Mouse (Mus musculus) CH12.LX (cell line): ENCODE data around the gene Prkar1a. TPM values are rescaled to one million over a fixed set of nuclear protein-coding genes. Genes with fewer than 3 reads are reported as not detected.

ENCODE experiments used
- DNase-seq: peaks from one replicate; pipeline ENCODE4 v3.0.0-alpha.2; 2013; ENCODE audit errors: extremely low read depth
- H3K27ac ChIP-seq: 2 replicates; pipeline ENCODE4 v1.5.1; 2012; ENCODE audit warnings: low read depth, mild to moderate bottlenecking, control low read depth, moderate library complexity; ENCODE audit not compliant: insufficient read depth
- H3K27me3 ChIP-seq: replicated peaks from 2 replicates; pipeline ENCODE3; 2012; ENCODE audit warnings: inconsistent platforms
- H3K36me3 ChIP-seq, 2 experiments: replicated peaks in 1 of 2; 2 replicates each; pipeline versions ENCODE3 to v1.6.1; 2012; ENCODE audit warnings: inconsistent platforms in 1 of 2, low read length in 1 of 2, mild to moderate bottlenecking in 1 of 2, mixed read lengths in 1 of 2, moderate library complexity in 1 of 2; ENCODE audit not compliant: control insufficient read depth in 1 of 2, insufficient read depth in 1 of 2
- H3K4me1 ChIP-seq, 2 experiments: 2 replicates each; pipeline ENCODE4 v1.6.1; 2012; ENCODE audit warnings: inconsistent platforms in 1 of 2, moderate library complexity in 1 of 2; ENCODE audit not compliant: insufficient read depth in 2 of 2, control insufficient read depth in 1 of 2
- H3K4me2 ChIP-seq: 2 replicates; pipeline ENCODE4 v1.6.1; 2012; ENCODE audit warnings: low read depth, mild to moderate bottlenecking, control low read depth; ENCODE audit not compliant: poor library complexity, insufficient read depth, severe bottlenecking
- H3K4me3 ChIP-seq, 3 experiments: fragments of 150-350 bp in 1 of 3; sonication (generic) in 1 of 3; replicated peaks in 1 of 3; 2 replicates each; pipeline versions ENCODE3 to v1.5.1; 2011 to 2012; ENCODE audit warnings: low read depth in 2 of 3, low read length in 2 of 3, mild to moderate bottlenecking in 2 of 3, moderate library complexity in 2 of 3, control low read depth in 1 of 3, improper control_type of control experiment in 1 of 3, inconsistent platforms in 1 of 3, mixed read lengths in 1 of 3; ENCODE audit not compliant: poor library complexity in 1 of 3
- H3K79me2 ChIP-seq: replicated peaks from 2 replicates; pipeline ENCODE4 v1.6.1; 2012; ENCODE audit warnings: mild to moderate bottlenecking, moderate library complexity; ENCODE audit not compliant: control insufficient read depth, poor library complexity, insufficient read depth, severe bottlenecking; ENCODE audit errors: extremely low read depth
- H3K9ac ChIP-seq: 2 replicates; pipeline ENCODE4 v1.6.1; 2012; ENCODE audit warnings: low read depth, mild to moderate bottlenecking, control low read depth, moderate library complexity; ENCODE audit not compliant: insufficient read depth
- H3K9me3 ChIP-seq: replicated peaks from 2 replicates; pipeline ENCODE3; 2012; ENCODE audit warnings: low read length, inconsistent platforms, mixed read lengths
- BHLHE40 ChIP-seq: IDR thresholded peaks from 2 replicates; pipeline ENCODE4 v1.6.1; 2011; ENCODE audit warnings: mild to moderate bottlenecking, low read depth, low read length, improper control_type of control experiment
- CHD1 ChIP-seq: IDR thresholded peaks from 2 replicates; pipeline ENCODE4 v1.6.1; 2012; ENCODE audit warnings: low read depth, low read length, improper control_type of control experiment, inconsistent platforms
- CHD2 ChIP-seq: IDR thresholded peaks from 2 replicates; pipeline ENCODE4 v1.6.1; 2011; ENCODE audit warnings: low read length, improper control_type of control experiment
- CTCF ChIP-seq, 2 experiments: IDR thresholded peaks in 1 of 2; conservative IDR thresholded peaks in 1 of 2; 2 replicates each; pipeline ENCODE4 v1.5.1; 2011 to 2012; ENCODE audit warnings: low read depth in 2 of 2, low read length in 2 of 2, improper control_type of control experiment in 1 of 2, inconsistent platforms in 1 of 2, mild to moderate bottlenecking in 1 of 2, moderate library complexity in 1 of 2
- E2F4 ChIP-seq: IDR thresholded peaks from 2 replicates; pipeline ENCODE4 v1.6.1; 2011; ENCODE audit warnings: low read depth, low read length, improper control_type of control experiment; ENCODE audit not compliant: insufficient replicate concordance
- ELF1 ChIP-seq: IDR thresholded peaks from 2 replicates; pipeline ENCODE4 v1.6.1; 2014; ENCODE audit warnings: low read depth, mild to moderate bottlenecking, inconsistent platforms, low read length, improper control_type of control experiment
- EP300 ChIP-seq: IDR thresholded peaks from 2 replicates; pipeline ENCODE4 v1.6.1; 2011; ENCODE audit warnings: low read length, improper control_type of control experiment
- ETS1 ChIP-seq: conservative IDR thresholded peaks from 2 replicates; pipeline ENCODE4 v1.6.1; 2012; ENCODE audit warnings: low read depth, mild to moderate bottlenecking, inconsistent platforms, low read length, improper control_type of control experiment, moderate library complexity
- GABPA ChIP-seq: IDR thresholded peaks from 2 replicates; pipeline ENCODE4 v1.6.1; 2012; ENCODE audit warnings: low read depth, low read length, improper control_type of control experiment, inconsistent platforms; ENCODE audit not compliant: insufficient replicate concordance
- HCFC1 ChIP-seq: IDR thresholded peaks from 2 replicates; pipeline ENCODE4 v1.6.1; 2012; ENCODE audit warnings: low read depth, mild to moderate bottlenecking, inconsistent platforms, low read length, improper control_type of control experiment
- IRF4 ChIP-seq: IDR thresholded peaks from 2 replicates; pipeline ENCODE4 v1.6.1; 2014; ENCODE audit warnings: low read depth, mild to moderate bottlenecking, inconsistent platforms, low read length, improper control_type of control experiment
- JUN ChIP-seq: IDR thresholded peaks from 2 replicates; pipeline ENCODE4 v1.6.1; 2011; ENCODE audit warnings: low read depth, mild to moderate bottlenecking, low read length, improper control_type of control experiment, moderate library complexity; ENCODE audit not compliant: insufficient read depth
- JUND ChIP-seq: conservative IDR thresholded peaks from 2 replicates; pipeline ENCODE4 v1.6.1; 2011; ENCODE audit warnings: low read depth, low read length, improper control_type of control experiment
- KAT2A ChIP-seq: IDR thresholded peaks from 2 replicates; pipeline ENCODE4 v1.6.1; 2012; ENCODE audit warnings: low read length, improper control_type of control experiment, inconsistent platforms; ENCODE audit not compliant: insufficient replicate concordance
- MAFK ChIP-seq: IDR thresholded peaks from 2 replicates; pipeline ENCODE4 v1.6.1; 2011; ENCODE audit warnings: low read length, improper control_type of control experiment; ENCODE audit not compliant: insufficient replicate concordance
- MAX ChIP-seq: IDR thresholded peaks from 2 replicates; pipeline ENCODE4 v1.6.1; 2011; ENCODE audit warnings: low read length, improper control_type of control experiment
- MAZ ChIP-seq: IDR thresholded peaks from 2 replicates; pipeline ENCODE4 v1.6.1; 2012; ENCODE audit warnings: low read depth, mild to moderate bottlenecking, inconsistent platforms, low read length, improper control_type of control experiment, moderate library complexity
- MEF2A ChIP-seq: IDR thresholded peaks from 2 replicates; pipeline ENCODE4 v1.6.1; 2014; ENCODE audit warnings: low read depth, mild to moderate bottlenecking, inconsistent platforms, low read length, improper control_type of control experiment, borderline replicate concordance
- MXI1 ChIP-seq: IDR thresholded peaks from 2 replicates; pipeline ENCODE4 v1.6.1; 2011; ENCODE audit warnings: mild to moderate bottlenecking, low read depth, low read length, improper control_type of control experiment
- MYC ChIP-seq: IDR thresholded peaks from 2 replicates; pipeline ENCODE4 v1.6.1; 2011; ENCODE audit warnings: low read depth, mild to moderate bottlenecking, improper control_type of control experiment, low read length
- NRF1 ChIP-seq: IDR thresholded peaks from 2 replicates; pipeline ENCODE4 v1.6.1; 2014; ENCODE audit warnings: low read depth, mild to moderate bottlenecking, inconsistent platforms, low read length, improper control_type of control experiment, moderate library complexity
- RAD21 ChIP-seq: IDR thresholded peaks from 2 replicates; pipeline ENCODE4 v1.6.1; 2011; ENCODE audit warnings: low read depth, mild to moderate bottlenecking, low read length, improper control_type of control experiment, moderate library complexity
- SIN3A ChIP-seq: IDR thresholded peaks from 2 replicates; pipeline ENCODE4 v1.6.1; 2012; ENCODE audit warnings: low read length, improper control_type of control experiment, inconsistent platforms
- SMC3 ChIP-seq: IDR thresholded peaks from 2 replicates; pipeline ENCODE4 v1.6.1; 2011; ENCODE audit warnings: low read depth, low read length, improper control_type of control experiment
- TBP ChIP-seq: conservative IDR thresholded peaks from 2 replicates; pipeline ENCODE4 v1.6.1; 2011; ENCODE audit warnings: low read depth, low read length, improper control_type of control experiment
- USF1 ChIP-seq: IDR thresholded peaks from 2 replicates; pipeline ENCODE4 v1.6.1; 2014; ENCODE audit warnings: low read depth, mild to moderate bottlenecking, inconsistent platforms, low read length, improper control_type of control experiment
- ZC3H11A ChIP-seq: IDR thresholded peaks from 2 replicates; pipeline ENCODE4 v1.6.1; 2012; ENCODE audit warnings: low read depth, mild to moderate bottlenecking, inconsistent platforms, low read length, improper control_type of control experiment
- ZKSCAN1 ChIP-seq: IDR thresholded peaks from 2 replicates; pipeline ENCODE4 v1.6.1; 2012; ENCODE audit warnings: low read depth, inconsistent platforms, low read length, improper control_type of control experiment, borderline replicate concordance
- ZMIZ1 ChIP-seq: IDR thresholded peaks from 2 replicates; pipeline ENCODE4 v1.6.1; 2012; ENCODE audit warnings: low read depth, mild to moderate bottlenecking, inconsistent platforms, low read length, improper control_type of control experiment
- ZNF384 ChIP-seq: IDR thresholded peaks from 2 replicates; pipeline ENCODE4 v1.6.1; 2012; ENCODE audit warnings: low read depth, low read length, improper control_type of control experiment, inconsistent platforms
- dilution Hi-C: fragments of 300-500 bp; cut with MboI; formaldehyde crosslinking; loops from 2 replicates; pipeline ENCODE4 v1.14.3; 2020; ENCODE audit warnings: low sequenced_read_pairs; ENCODE audit not compliant: extremely low pct_unique_long_range_greater_than_20kb, extremely low pct_ligation_motif_present
- in situ Hi-C: fragments of 300-500 bp; cut with MboI; formaldehyde crosslinking; loops from 3 replicates; pipeline ENCODE4 v1.14.3; 2019; ENCODE audit warnings: low sequenced_read_pairs, low pct_ligation_motif_present, low pct_unique_long_range_greater_than_20kb, mixed read lengths
- polyA plus RNA-seq: library from polyadenylated mRNA; unstranded; fragments of >175 nt; gene quantifications from 2 replicates; pipeline ENCODE4 v1.2.1, GENCODE M21; 2012; ENCODE audit warnings: low read depth; ENCODE audit not compliant: insufficient read length
- total RNA-seq, 2 experiments: library from RNA; depleted of rRNA; stranded (reverse); fragments of 300-350 nt in 1 of 2; fragments of >200 nt in 1 of 2; gene quantifications; 2 replicates each; pipeline ENCODE4 v1.2.3; 2012 to 2014

Gene Prkar1a
- total and polyA plus RNA-seq, 3 experiments = 93.1 to 220 (median 111) TPM

DNA sequence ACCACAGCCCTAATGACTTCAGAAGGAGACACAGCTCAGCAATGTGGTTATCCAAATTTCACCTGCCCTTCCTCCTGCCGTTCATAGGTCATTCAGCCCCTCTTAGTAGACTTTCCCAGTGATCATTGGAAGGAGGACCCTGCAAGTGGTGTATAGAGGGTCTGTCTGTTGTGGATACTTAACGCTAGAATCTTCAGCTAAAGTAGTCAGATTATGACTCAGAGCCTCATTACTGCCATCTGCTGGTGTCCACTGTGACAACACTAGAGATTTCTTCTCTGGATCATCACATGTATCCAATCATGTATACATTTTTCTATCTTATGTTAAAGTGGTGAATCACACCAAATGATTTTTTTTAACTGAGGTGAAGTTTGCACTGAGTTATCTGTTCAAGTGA lies 28.0 kb upstream of the Prkar1a start:
- TF ChIP-seq CTCF (conservative IDR thresholded peaks at IDR 0.05 in 1 of 2, IDR thresholded peaks at IDR 0.05 in 1 of 2; ENCODE audit: low read depth in 2 of 2, low read length in 2 of 2) (peak; percentile 88 to 93), E2F4 (no peak), MEF2A (no peak), MAFK (no peak), RAD21 (peak; percentile 55), SMC3 (peak; percentile 80), JUN (peak; percentile 91), MAZ (no peak), KAT2A (no peak), BHLHE40 (no peak), ETS1 (no peak), IRF4 (peak; percentile 98), NRF1 (no peak), ZC3H11A (no peak), MYC (no peak), JUND (peak; percentile 98), ZKSCAN1 (no peak), CHD1 (no peak), MXI1 (no peak), ELF1 (no peak), SIN3A (no peak), HCFC1 (no peak), CHD2 (no peak), MAX (no peak), ZNF384 (no peak), GABPA (no peak), ZMIZ1 (no peak), EP300 (peak; percentile 52; the same call in 1 of the 2 replicates), TBP (no peak), USF1 (no peak)
- peak overlapping the region; percentile 54; the same call in 1 of the 2 replicates for H3K4me2 ChIP-seq

More for the DNA sequence above, 28.0 kb upstream of the Prkar1a start:
- DNase-seq = peak; percentile 78
- H3K4me3 ChIP-seq = no peak overlapping the region
- H3K4me1 ChIP-seq = peaks cover 2 to 4% of the 10 kb centered on the region in 2 experiments; a peak in 3 of 4 replicates
- H3K9ac ChIP-seq = no peak overlapping the region
- in situ Hi-C loops = no loop called here
- no peaks in the 10 kb centered on the region for H3K79me2 ChIP-seq
- H3K9me3 ChIP-seq = peaks cover 6% of the 10 kb centered on the region
- dilution Hi-C loops = no loop called here
- no peaks in the 10 kb centered on the region for H3K27me3 ChIP-seq
- no peaks in the 10 kb centered on the region for H3K36me3 ChIP-seq
- H3K27ac ChIP-seq = no peak overlapping the region
